Mouse (Mus musculus): ENCODE measurements around the gene Pemt. TPM values are rescaled to one million over a fixed set of nuclear protein-coding genes. Genes with fewer than 3 reads are reported as not detected.
A peak's percentile ranks its signal among the peaks of the same experiment; 100 is the strongest.

The Pemt gene
- polyA plus RNA-seq, 1 experiment from 2014 or later, result 8.3 TPM

DNA sequence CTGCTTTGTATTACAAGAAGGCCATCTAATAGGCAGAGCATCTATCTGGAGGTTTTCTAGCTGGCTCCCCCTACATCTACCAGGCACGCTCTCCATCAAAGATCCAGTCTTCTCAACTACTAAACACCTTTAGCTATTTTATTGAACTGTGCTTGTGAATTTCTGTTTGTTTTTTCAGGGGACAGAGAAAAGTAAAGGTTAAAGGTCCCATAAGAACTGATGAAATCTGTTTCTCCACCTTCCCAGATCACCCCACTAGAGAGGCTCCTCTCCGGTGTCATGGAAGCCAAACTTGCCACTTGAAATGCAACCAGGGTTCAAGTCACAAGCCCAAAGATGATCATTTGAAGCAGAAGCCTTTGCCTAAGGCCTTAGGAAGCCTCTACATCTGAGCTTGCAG, 2.6 kb upstream of the Pemt start:
- TF ChIP-seq CTCF (IDR thresholded peaks at IDR 0.05; ENCODE audit: low read depth), result no peak
- TF ChIP-seq EP300 (optimal IDR thresholded peaks at IDR 0.05), result no peak
- DNase-seq (ENCODE audit: low spot score), result no peak
- no peak overlapping the region for H3K4me2 ChIP-seq (replicated peaks; ENCODE audit: low read depth)
- H3K9me3 ChIP-seq (ENCODE audit: control insufficient read depth, low read length), result no peaks in the 10 kb centered on the region
- no peak overlapping the region for H3K4me3 ChIP-seq (ENCODE audit: low read depth, low read length)
- ATAC-seq (ENCODE audit: low FRiP score, low TSS enrichment), result no peak
- no peaks in the 10 kb centered on the region for H3K27me3 ChIP-seq (ENCODE audit: control insufficient read depth, insufficient read depth, low read length)
- 73% methylated on average over 2 of the region's 2 CpGs for WGBS
- no peaks in the 10 kb centered on the region for H3K36me3 ChIP-seq (ENCODE audit: control insufficient read depth, insufficient read depth, low read length)
- H3K4me1 ChIP-seq (replicated peaks; ENCODE audit: control insufficient read depth, insufficient read depth), result peaks cover 2% of the 10 kb centered on the region; the same call in 1 of the 2 replicates
- no peak overlapping the region for H3K9ac ChIP-seq (ENCODE audit: low read length)
- no peak overlapping the region for H3K27ac ChIP-seq (replicated peaks)

GRCm38 (mm10) chr11:60045676-60046057, 622 bp downstream of the Pemt start:
- no peaks in the 10 kb centered on the region for H3K9me3 ChIP-seq (ENCODE audit: control insufficient read depth, low read length)
- H3K27ac ChIP-seq (replicated peaks), result peak overlapping the region; percentile 87
- ATAC-seq (ENCODE audit: low FRiP score, low TSS enrichment) (peak; percentile 15), DNase-seq (ENCODE audit: low spot score) (no peak)
- H3K4me1 ChIP-seq (replicated peaks; ENCODE audit: control insufficient read depth, insufficient read depth), result peaks cover 2% of the 10 kb centered on the region; the same call in 1 of the 2 replicates
- peak overlapping the region; percentile 47 for H3K9ac ChIP-seq (ENCODE audit: low read length)
- 5% methylated on average over 3 of the region's 3 CpGs for WGBS
- peak overlapping the region; percentile 60 for H3K4me2 ChIP-seq (replicated peaks; ENCODE audit: low read depth)
- peak overlapping the region; percentile 50 for H3K4me3 ChIP-seq (ENCODE audit: low read depth, low read length)
- H3K36me3 ChIP-seq (ENCODE audit: control insufficient read depth, insufficient read depth, low read length), result no peaks in the 10 kb centered on the region
- H3K27me3 ChIP-seq (ENCODE audit: control insufficient read depth, insufficient read depth, low read length), result no peaks in the 10 kb centered on the region
- no peak for TF ChIP-seq CTCF (IDR thresholded peaks at IDR 0.05; ENCODE audit: low read depth)
- TF ChIP-seq EP300 (optimal IDR thresholded peaks at IDR 0.05), result no peak

DNA sequence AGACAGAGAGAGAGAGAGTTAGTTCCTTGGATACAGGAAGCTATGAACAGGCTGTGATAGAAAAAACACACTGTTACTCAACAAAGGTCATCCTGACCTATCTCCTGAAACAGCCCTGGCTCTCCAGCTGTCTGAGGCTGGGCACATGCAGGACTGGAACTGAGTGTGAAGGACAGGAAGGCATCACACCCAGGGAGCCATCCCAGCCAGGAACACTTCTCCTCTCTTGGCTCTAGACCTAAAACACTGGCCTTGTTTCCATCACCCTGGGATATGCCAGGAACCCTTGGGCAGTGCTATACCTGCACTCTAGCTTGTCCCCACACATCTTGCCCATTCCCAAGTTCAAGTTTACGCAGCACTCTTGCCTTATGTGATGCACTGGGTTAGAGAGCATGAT, 1.5 kb downstream of the Pemt start:
- Histone ChIP-seq H3K9me3 (ENCODE audit: control insufficient read depth, low read length) (no peaks in the 10 kb centered on the region), H3K4me1 (replicated peaks; ENCODE audit: control insufficient read depth, insufficient read depth) (peaks cover 2% of the 10 kb centered on the region; the same call in 1 of the 2 replicates), H3K4me3 (ENCODE audit: low read depth, low read length) (no peak overlapping the region), H3K27ac (replicated peaks) (no peak overlapping the region), H3K27me3 (ENCODE audit: control insufficient read depth, insufficient read depth, low read length) (no peaks in the 10 kb centered on the region), H3K9ac (ENCODE audit: low read length) (no peak overlapping the region), H3K36me3 (ENCODE audit: control insufficient read depth, insufficient read depth, low read length) (no peaks in the 10 kb centered on the region), H3K4me2 (replicated peaks; ENCODE audit: low read depth) (no peak overlapping the region)
- no peak for ATAC-seq (ENCODE audit: low FRiP score, low TSS enrichment)
- no peak for DNase-seq (ENCODE audit: low spot score)
- TF ChIP-seq EP300 (optimal IDR thresholded peaks at IDR 0.05) (no peak), CTCF (IDR thresholded peaks at IDR 0.05; ENCODE audit: low read depth) (no peak)
- 97% methylated on average over 1 of the region's 1 CpGs for WGBS

DNA sequence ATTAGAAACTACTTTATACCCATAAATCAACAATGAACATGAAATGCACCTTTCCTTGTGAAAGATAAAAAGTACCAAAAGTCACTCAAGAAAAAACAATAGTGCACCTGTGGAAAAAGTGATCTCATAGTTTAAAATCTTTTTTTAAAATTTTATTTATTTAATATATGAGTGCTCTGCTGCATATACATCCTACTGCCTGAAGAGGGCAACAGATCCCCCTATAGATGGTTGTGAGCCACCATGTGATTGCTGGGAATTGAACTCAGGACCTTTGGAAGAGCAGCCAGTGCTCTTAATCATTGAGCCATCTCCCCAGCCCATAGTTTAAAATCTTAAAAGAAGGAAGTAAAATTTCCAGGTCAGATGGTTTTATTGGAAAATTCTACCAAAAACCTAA, 4.0 kb downstream of the Pemt start:
- no peaks in the 10 kb centered on the region for H3K9me3 ChIP-seq (ENCODE audit: control insufficient read depth, low read length)
- TF ChIP-seq CTCF (IDR thresholded peaks at IDR 0.05; ENCODE audit: low read depth) (peak; percentile 15; the same call in 1 of the 2 replicates), EP300 (optimal IDR thresholded peaks at IDR 0.05) (no peak)
- no peak overlapping the region for H3K27ac ChIP-seq (replicated peaks)
- H3K36me3 ChIP-seq (ENCODE audit: control insufficient read depth, insufficient read depth, low read length), result no peaks in the 10 kb centered on the region
- DNase-seq (ENCODE audit: low spot score), result no peak
- no peak overlapping the region for H3K4me3 ChIP-seq (ENCODE audit: low read depth, low read length)
- H3K9ac ChIP-seq (ENCODE audit: low read length), result no peak overlapping the region
- ATAC-seq (ENCODE audit: low FRiP score, low TSS enrichment), result no peak
- peaks cover 2% of the 10 kb centered on the region; the same call in 1 of the 2 replicates for H3K4me1 ChIP-seq (replicated peaks; ENCODE audit: control insufficient read depth, insufficient read depth)
- H3K4me2 ChIP-seq (replicated peaks; ENCODE audit: low read depth), result no peak overlapping the region
- no peaks in the 10 kb centered on the region for H3K27me3 ChIP-seq (ENCODE audit: control insufficient read depth, insufficient read depth, low read length)

DNA sequence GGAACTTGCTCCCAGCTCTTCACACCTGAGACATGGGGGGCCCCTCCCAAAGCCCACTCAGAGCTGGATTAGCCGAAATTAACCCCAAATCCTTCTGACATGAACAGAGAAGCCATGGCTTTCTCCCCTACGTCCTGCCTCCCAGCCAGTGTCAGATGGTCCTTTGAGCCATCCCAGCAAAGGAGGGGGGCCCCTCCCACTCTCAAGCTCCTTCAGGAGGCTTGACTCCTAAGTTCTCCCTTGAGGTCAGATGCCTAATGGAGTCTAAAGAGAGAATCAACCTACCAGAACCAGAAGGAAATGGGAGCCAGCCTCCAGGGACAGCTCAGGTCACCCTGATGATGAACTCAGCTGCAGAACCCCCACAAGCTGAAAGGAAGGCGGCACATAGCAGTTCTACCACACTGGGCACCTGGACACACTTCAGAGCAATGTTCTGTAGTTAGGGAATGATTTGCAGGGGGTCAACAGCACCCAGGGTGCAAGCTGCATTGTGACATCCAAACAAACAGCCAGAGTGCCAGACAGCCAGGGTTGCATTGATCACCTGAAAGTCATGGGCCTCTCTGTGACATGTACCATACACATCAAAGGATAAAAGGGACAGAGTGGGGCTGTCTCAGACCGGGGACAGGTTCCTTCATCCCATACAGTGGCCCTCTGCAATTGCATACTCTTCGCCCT, 9.6 kb downstream of the Pemt start:
- no peaks in the 10 kb centered on the region for H3K27me3 ChIP-seq (ENCODE audit: control insufficient read depth, insufficient read depth, low read length)
- no peak overlapping the region for H3K4me2 ChIP-seq (replicated peaks; ENCODE audit: low read depth)
- TF ChIP-seq CTCF (IDR thresholded peaks at IDR 0.05; ENCODE audit: low read depth) (no peak), EP300 (optimal IDR thresholded peaks at IDR 0.05) (no peak)
- no peak overlapping the region for H3K4me3 ChIP-seq (ENCODE audit: low read depth, low read length)
- no peak for DNase-seq (ENCODE audit: low spot score)
- H3K36me3 ChIP-seq (ENCODE audit: control insufficient read depth, insufficient read depth, low read length), result no peaks in the 10 kb centered on the region
- no peaks in the 10 kb centered on the region for H3K9me3 ChIP-seq (ENCODE audit: control insufficient read depth, low read length)
- no peaks in the 10 kb centered on the region for H3K4me1 ChIP-seq (replicated peaks; ENCODE audit: control insufficient read depth, insufficient read depth)
- H3K27ac ChIP-seq (replicated peaks), result no peak overlapping the region
- ATAC-seq (ENCODE audit: low FRiP score, low TSS enrichment), result no peak; the same call in 1 of the 2 replicates
- no peak overlapping the region for H3K9ac ChIP-seq (ENCODE audit: low read length)
- WGBS, result 55% methylated on average over 5 of the region's 5 CpGs

DNA sequence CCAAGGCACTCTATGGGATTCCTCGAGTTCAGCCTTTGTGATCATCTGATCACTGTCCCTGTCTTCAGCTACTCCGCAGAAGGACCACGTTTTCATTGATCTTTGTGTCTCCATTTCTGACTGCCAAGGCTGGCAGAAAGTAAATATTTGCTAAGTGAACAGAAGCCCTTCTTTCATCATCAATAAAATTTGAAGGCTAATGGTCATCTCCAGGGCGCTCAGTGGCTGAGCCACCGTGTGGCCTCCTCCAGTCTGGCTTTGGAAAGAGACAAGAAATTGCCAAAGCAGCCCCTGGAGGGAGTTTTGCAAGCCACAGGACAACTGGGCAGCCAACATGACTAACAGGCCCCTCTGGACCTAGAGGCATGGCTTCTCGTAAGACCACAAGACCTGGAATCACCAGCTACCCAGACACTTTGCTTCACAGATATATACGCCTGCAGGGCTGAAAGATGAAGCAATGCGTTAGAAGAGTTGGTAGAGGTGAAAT, 11.3 kb downstream of the Pemt start:
- no peak for ATAC-seq (ENCODE audit: low FRiP score, low TSS enrichment)
- no peaks in the 10 kb centered on the region for H3K36me3 ChIP-seq (ENCODE audit: control insufficient read depth, insufficient read depth, low read length)
- no peaks in the 10 kb centered on the region for H3K27me3 ChIP-seq (ENCODE audit: control insufficient read depth, insufficient read depth, low read length)
- no peak overlapping the region for H3K4me3 ChIP-seq (ENCODE audit: low read depth, low read length)
- WGBS, result 70% methylated on average over 8 of the region's 8 CpGs
- H3K4me2 ChIP-seq (replicated peaks; ENCODE audit: low read depth), result no peak overlapping the region
- no peak for DNase-seq (ENCODE audit: low spot score)
- H3K4me1 ChIP-seq (replicated peaks; ENCODE audit: control insufficient read depth, insufficient read depth), result no peaks in the 10 kb centered on the region
- no peak overlapping the region for H3K9ac ChIP-seq (ENCODE audit: low read length)
- H3K27ac ChIP-seq (replicated peaks), result no peak overlapping the region
- H3K9me3 ChIP-seq (ENCODE audit: control insufficient read depth, low read length), result no peaks in the 10 kb centered on the region
- TF ChIP-seq CTCF (IDR thresholded peaks at IDR 0.05; ENCODE audit: low read depth) (no peak), EP300 (optimal IDR thresholded peaks at IDR 0.05) (no peak)
